Mouse (Mus musculus): ENCODE measurements around the gene Rpl27a.

GRCm38 (mm10) chr7:109480765-109481197 is 38.2 kb upstream of the Rpl27a start:
- TF ChIP-seq CTCF (IDR thresholded peaks at IDR 0.05; ENCODE audit: low read depth, low read length): no peak
- TF ChIP-seq GATA1 (IDR thresholded peaks at IDR 0.05; ENCODE audit: borderline replicate concordance, low read length): no peak
- no peak for TF ChIP-seq TAL1 (conservative IDR thresholded peaks at IDR 0.05; ENCODE audit: low read depth, low read length)
